Mouse (Mus musculus): ENCODE measurements around the gene Gm12355.
"Not testable (repeated sequence)": the region's sequence is repeated elsewhere in the genome, so short reads cannot be mapped to it uniquely, and the experiment has no call there.

Gm12355 gene

DNA sequence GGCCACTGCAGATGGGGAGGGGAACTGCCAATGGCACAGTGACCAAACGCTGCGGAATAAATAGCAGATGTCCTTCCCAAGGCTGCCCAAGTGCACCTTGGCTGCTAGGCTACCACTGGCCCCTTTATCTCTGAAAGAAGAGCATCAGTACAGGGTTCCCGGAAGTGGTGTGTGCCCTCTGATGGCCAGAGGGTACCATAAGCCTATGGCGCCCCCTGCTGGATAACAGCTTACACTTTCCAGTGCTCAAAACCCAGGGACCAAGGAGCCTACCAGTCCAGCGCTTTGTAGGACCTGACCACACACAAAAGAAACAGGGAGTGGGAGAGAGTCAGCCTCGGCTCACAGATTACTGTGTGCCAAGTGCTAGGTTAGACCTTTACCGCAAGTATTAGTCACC, 29.6 kb upstream of the Gm12355 start:
- not testable (repeated sequence) for H3K4me3 ChIP-seq (replicated peaks; ENCODE audit: low read length); H3K4me1 ChIP-seq (replicated peaks; ENCODE audit: low read depth, low read length); H3K36me3 ChIP-seq (ENCODE audit: insufficient read depth, low read length); H3K27me3 ChIP-seq (ENCODE audit: insufficient read depth, low read length); H3K9me3 ChIP-seq (ENCODE audit: low read length)
- peak; percentile 54 for TF ChIP-seq CTCF (conservative IDR thresholded peaks at IDR 0.05; ENCODE audit: low read length)

DNA sequence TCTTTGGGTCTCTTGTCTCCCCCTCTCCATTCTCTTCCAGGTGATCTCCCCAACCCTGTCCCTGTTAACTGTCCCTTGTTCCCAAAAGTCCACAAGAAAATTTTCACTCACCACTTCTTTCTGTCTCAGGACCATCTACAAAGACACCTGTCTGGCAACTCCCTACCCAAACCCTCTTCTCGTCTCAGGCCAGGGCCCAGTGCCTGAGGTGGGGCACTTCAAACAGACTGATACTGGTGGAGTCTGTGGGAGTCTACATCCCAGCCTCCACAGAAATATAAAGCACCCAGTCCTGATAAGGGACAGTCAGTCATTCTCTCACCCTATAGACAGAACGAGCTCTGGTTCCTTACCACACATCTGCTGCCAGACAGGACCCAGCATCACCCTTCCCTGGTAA, 21.0 kb upstream of the Gm12355 start, which contains the start of gene Gsdma2:
TSS of gene Gsdma2 (plus strand) at position 301 of the 400 bp plus-strand sequence.
- no peak for TF ChIP-seq POU5F1 (IDR thresholded peaks at IDR 0.05; ENCODE audit: borderline replicate concordance, low read length)
- TF ChIP-seq CTCF (conservative IDR thresholded peaks at IDR 0.05; ENCODE audit: low read length): no peak
- no peak for TF ChIP-seq NANOG (IDR thresholded peaks at IDR 0.05; ENCODE audit: borderline replicate concordance, low read length)
- Histone ChIP-seq H3K36me3 (ENCODE audit: insufficient read depth, low read length) (no peaks in the 10 kb centered on the region), H3K4me1 (replicated peaks; ENCODE audit: low read depth, low read length) (no peaks in the 10 kb centered on the region), H3K4me3 (replicated peaks; ENCODE audit: low read length) (no peak within 1 kb of the TSS), H3K9me3 (ENCODE audit: low read length) (peaks cover 14% of the 10 kb centered on the region), H3K27me3 (ENCODE audit: insufficient read depth, low read length) (peaks cover 44% of the 10 kb centered on the region)

DNA sequence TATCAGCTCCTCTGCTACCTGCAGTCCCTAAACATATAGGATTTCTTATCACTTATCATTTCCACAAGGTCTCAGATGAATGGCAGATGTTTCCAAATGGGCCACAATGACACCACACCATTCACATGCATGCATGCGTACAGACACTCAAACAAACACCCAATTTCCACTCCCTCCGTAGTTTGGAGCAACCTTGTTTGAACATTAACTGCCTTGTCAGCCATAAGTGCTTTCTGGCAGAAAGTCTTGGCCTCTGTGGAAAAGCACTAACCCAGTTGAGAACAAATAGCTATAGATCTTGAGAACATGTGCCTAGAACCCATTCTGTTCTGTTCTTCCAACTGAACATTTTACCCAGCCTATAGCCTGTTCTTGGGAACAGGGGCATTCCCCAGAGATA, 20.5 kb upstream of the Gm12355 start:
- Histone ChIP-seq H3K36me3 (ENCODE audit: insufficient read depth, low read length) (no peaks in the 10 kb centered on the region), H3K4me1 (replicated peaks; ENCODE audit: low read depth, low read length) (no peaks in the 10 kb centered on the region), H3K4me3 (replicated peaks; ENCODE audit: low read length) (no peak overlapping the region), H3K9me3 (ENCODE audit: low read length) (peaks cover 14% of the 10 kb centered on the region), H3K27me3 (ENCODE audit: insufficient read depth, low read length) (peaks cover 45% of the 10 kb centered on the region)
- TF ChIP-seq CTCF (conservative IDR thresholded peaks at IDR 0.05; ENCODE audit: low read length): no peak
- no peak for TF ChIP-seq POU5F1 (IDR thresholded peaks at IDR 0.05; ENCODE audit: borderline replicate concordance, low read length)
- TF ChIP-seq NANOG (IDR thresholded peaks at IDR 0.05; ENCODE audit: borderline replicate concordance, low read length): no peak

GRCm38 (mm10) chr11:98644757-98645156, 19.3 kb upstream of the Gm12355 start:
- TF ChIP-seq CTCF (conservative IDR thresholded peaks at IDR 0.05; ENCODE audit: low read length): no peak
- no peak for TF ChIP-seq NANOG (IDR thresholded peaks at IDR 0.05; ENCODE audit: borderline replicate concordance, low read length)
- TF ChIP-seq POU5F1 (IDR thresholded peaks at IDR 0.05; ENCODE audit: borderline replicate concordance, low read length): no peak
- H3K4me1 ChIP-seq (replicated peaks; ENCODE audit: low read depth, low read length): no peaks in the 10 kb centered on the region
- H3K4me3 ChIP-seq (replicated peaks; ENCODE audit: low read length): no peak overlapping the region
- peaks cover 14% of the 10 kb centered on the region for H3K9me3 ChIP-seq (ENCODE audit: low read length)
- peaks cover 41% of the 10 kb centered on the region for H3K27me3 ChIP-seq (ENCODE audit: insufficient read depth, low read length)
- H3K36me3 ChIP-seq (ENCODE audit: insufficient read depth, low read length): no peaks in the 10 kb centered on the region

- Histone ChIP-seq H3K4me1 (replicated peaks; ENCODE audit: low read depth, low read length) (peaks cover 3% of the 10 kb centered on the region), H3K27me3 (ENCODE audit: insufficient read depth, low read length) (peaks cover 9% of the 10 kb centered on the region; the same call in 1 of the 2 replicates), H3K4me3 (replicated peaks; ENCODE audit: low read length) (no peak overlapping the region), H3K36me3 (ENCODE audit: insufficient read depth, low read length) (no peaks in the 10 kb centered on the region), H3K9me3 (ENCODE audit: low read length) (peaks cover 21% of the 10 kb centered on the region)
- TF ChIP-seq CTCF (conservative IDR thresholded peaks at IDR 0.05; ENCODE audit: low read length) (no peak), POU5F1 (IDR thresholded peaks at IDR 0.05; ENCODE audit: borderline replicate concordance, low read length) (no peak), NANOG (IDR thresholded peaks at IDR 0.05; ENCODE audit: borderline replicate concordance, low read length) (no peak)
These were observed 14.6 kb upstream of the Gm12355 start for GRCm38 (mm10) chr11:98640091-98640490.

- no peak for TF ChIP-seq POU5F1 (IDR thresholded peaks at IDR 0.05; ENCODE audit: borderline replicate concordance, low read length)
- TF ChIP-seq NANOG (IDR thresholded peaks at IDR 0.05; ENCODE audit: borderline replicate concordance, low read length): no peak
- no peak for TF ChIP-seq CTCF (conservative IDR thresholded peaks at IDR 0.05; ENCODE audit: low read length)
- H3K36me3 ChIP-seq (ENCODE audit: insufficient read depth, low read length): no peaks in the 10 kb centered on the region
- peaks cover 9% of the 10 kb centered on the region; the same call in 1 of the 2 replicates for H3K27me3 ChIP-seq (ENCODE audit: insufficient read depth, low read length)
- H3K9me3 ChIP-seq (ENCODE audit: low read length): peaks cover 17% of the 10 kb centered on the region
- H3K4me3 ChIP-seq (replicated peaks; ENCODE audit: low read length): no peak overlapping the region
- peaks cover 3% of the 10 kb centered on the region for H3K4me1 ChIP-seq (replicated peaks; ENCODE audit: low read depth, low read length)
These were observed 12.0 kb upstream of the Gm12355 start for GRCm38 (mm10) chr11:98637501-98637900.

- H3K27me3 ChIP-seq (ENCODE audit: insufficient read depth, low read length); H3K4me3 ChIP-seq (replicated peaks; ENCODE audit: low read length); H3K4me1 ChIP-seq (replicated peaks; ENCODE audit: low read depth, low read length); H3K36me3 ChIP-seq (ENCODE audit: insufficient read depth, low read length): not testable (repeated sequence)
- H3K9me3 ChIP-seq (ENCODE audit: low read length): peaks cover 17% of the 10 kb centered on the region
- peak; percentile 6; the same call in 1 of the 2 replicates for TF ChIP-seq CTCF (conservative IDR thresholded peaks at IDR 0.05; ENCODE audit: low read length)
These were observed 10.0 kb upstream of the Gm12355 start for GRCm38 (mm10) chr11:98635312-98635970.

DNA sequence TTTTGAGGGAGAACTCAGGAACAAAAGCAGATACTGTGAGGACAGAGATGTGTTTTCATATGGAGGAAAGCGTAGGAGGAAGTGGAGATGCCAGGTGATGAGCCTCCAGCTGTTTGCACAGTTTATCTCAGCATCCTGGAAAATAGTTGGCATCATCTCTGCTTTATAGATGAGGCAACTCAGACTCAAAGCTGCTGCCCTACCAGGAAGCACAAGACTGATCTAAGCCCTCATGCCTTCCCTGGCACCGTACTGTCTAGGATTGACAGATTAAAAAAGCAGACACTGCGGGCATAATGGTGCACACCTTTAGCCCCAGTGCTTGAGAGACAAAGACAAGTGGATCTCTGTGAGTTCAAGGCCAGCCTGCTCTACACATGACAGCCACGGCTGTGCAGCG, 5.2 kb upstream of the Gm12355 start:
- H3K36me3 ChIP-seq (ENCODE audit: insufficient read depth, low read length): no peaks in the 10 kb centered on the region
- no peak for TF ChIP-seq CTCF (conservative IDR thresholded peaks at IDR 0.05; ENCODE audit: low read length)
- no peak for TF ChIP-seq NANOG (IDR thresholded peaks at IDR 0.05; ENCODE audit: borderline replicate concordance, low read length)
- no peak for TF ChIP-seq POU5F1 (IDR thresholded peaks at IDR 0.05; ENCODE audit: borderline replicate concordance, low read length)
- no peak overlapping the region for H3K4me3 ChIP-seq (replicated peaks; ENCODE audit: low read length)

GRCm38 (mm10) chr11:98628706-98629105, 3.2 kb upstream of the Gm12355 start:
- Histone ChIP-seq H3K36me3 (ENCODE audit: insufficient read depth, low read length) (no peaks in the 10 kb centered on the region), H3K4me3 (replicated peaks; ENCODE audit: low read length) (no peak overlapping the region), H3K9me3 (ENCODE audit: low read length) (peaks cover 32% of the 10 kb centered on the region), H3K27me3 (ENCODE audit: insufficient read depth, low read length) (peaks cover 9% of the 10 kb centered on the region; the same call in 1 of the 2 replicates), H3K4me1 (replicated peaks; ENCODE audit: low read depth, low read length) (no peaks in the 10 kb centered on the region)
- TF ChIP-seq POU5F1 (IDR thresholded peaks at IDR 0.05; ENCODE audit: borderline replicate concordance, low read length) (no peak), NANOG (IDR thresholded peaks at IDR 0.05; ENCODE audit: borderline replicate concordance, low read length) (no peak), CTCF (conservative IDR thresholded peaks at IDR 0.05; ENCODE audit: low read length) (no peak)

More for the DNA sequence above, 5.2 kb upstream of the Gm12355 start:
- Histone ChIP-seq H3K9me3 (ENCODE audit: low read length) (peaks cover 15% of the 10 kb centered on the region), H3K4me1 (replicated peaks; ENCODE audit: low read depth, low read length) (no peaks in the 10 kb centered on the region), H3K27me3 (ENCODE audit: insufficient read depth, low read length) (peaks cover 9% of the 10 kb centered on the region; the same call in 1 of the 2 replicates)

- peaks cover 68% of the 10 kb centered on the region for H3K9me3 ChIP-seq (ENCODE audit: low read length)
- H3K4me1 ChIP-seq (replicated peaks; ENCODE audit: low read depth, low read length); H3K27me3 ChIP-seq (ENCODE audit: insufficient read depth, low read length); H3K4me3 ChIP-seq (replicated peaks; ENCODE audit: low read length); H3K36me3 ChIP-seq (ENCODE audit: insufficient read depth, low read length): not testable (repeated sequence)
These were observed 1.1 kb downstream of the Gm12355 start for GRCm38 (mm10) chr11:98624381-98624780.

- not testable (repeated sequence) for H3K27me3 ChIP-seq (ENCODE audit: insufficient read depth, low read length); H3K4me3 ChIP-seq (replicated peaks; ENCODE audit: low read length); H3K4me1 ChIP-seq (replicated peaks; ENCODE audit: low read depth, low read length); H3K36me3 ChIP-seq (ENCODE audit: insufficient read depth, low read length)
- peaks cover 68% of the 10 kb centered on the region for H3K9me3 ChIP-seq (ENCODE audit: low read length)
These were observed 1.5 kb downstream of the Gm12355 start for GRCm38 (mm10) chr11:98623981-98624380.

All from E14TG2a.4 (cell line).